Mouse (Mus musculus) myocyte (in vitro differentiated cells): ENCODE data around the gene Rasal3.

Experiments used
- E2F4 ChIP-seq: IDR thresholded peaks from one replicate; pipeline ENCODE4 v1.6.1; 2011; ENCODE audit warnings: mild to moderate bottlenecking, control low read depth, moderate library complexity; ENCODE audit not compliant: insufficient read depth
- MAX ChIP-seq: IDR thresholded peaks from one replicate; pipeline ENCODE4 v1.6.1; 2011; ENCODE audit warnings: low read depth, mild to moderate bottlenecking, control low read depth
- MYOG ChIP-seq, 3 experiments: IDR thresholded peaks; one replicate each; pipeline ENCODE4 v1.6.1; 2011; ENCODE audit warnings: control low read depth in 2 of 3, low read depth in 2 of 3, mild to moderate bottlenecking in 2 of 3; ENCODE audit not compliant: insufficient read length in 2 of 3, control insufficient read depth in 1 of 3, insufficient read depth in 1 of 3
- POLR2A ChIP-seq: IDR thresholded peaks from one replicate; pipeline ENCODE4 v1.6.1; 2011; ENCODE audit warnings: low read depth, mild to moderate bottlenecking, control low read depth, moderate library complexity; ENCODE audit not compliant: insufficient read length
- USF1 ChIP-seq: IDR thresholded peaks from one replicate; pipeline ENCODE4 v1.6.1; 2011; ENCODE audit warnings: low read depth, mild to moderate bottlenecking, control low read depth, moderate library complexity

- TF ChIP-seq MYOG (IDR thresholded peaks at IDR 0.05; ENCODE audit: control insufficient read depth in 1 of 3, insufficient read depth in 1 of 3, insufficient read length in 2 of 3, low read depth in 2 of 3), result no peak
- TF ChIP-seq POLR2A, result no peak
- no peak for TF ChIP-seq MAX
- TF ChIP-seq USF1, result no peak
- no peak for TF ChIP-seq E2F4
These were observed 38.5 kb downstream of the Rasal3 start for GRCm38 (mm10) chr17:32364850-32365249.
